7 mouse cellular contexts compared by ENCODE assay signal in the genomic region with DNA sequence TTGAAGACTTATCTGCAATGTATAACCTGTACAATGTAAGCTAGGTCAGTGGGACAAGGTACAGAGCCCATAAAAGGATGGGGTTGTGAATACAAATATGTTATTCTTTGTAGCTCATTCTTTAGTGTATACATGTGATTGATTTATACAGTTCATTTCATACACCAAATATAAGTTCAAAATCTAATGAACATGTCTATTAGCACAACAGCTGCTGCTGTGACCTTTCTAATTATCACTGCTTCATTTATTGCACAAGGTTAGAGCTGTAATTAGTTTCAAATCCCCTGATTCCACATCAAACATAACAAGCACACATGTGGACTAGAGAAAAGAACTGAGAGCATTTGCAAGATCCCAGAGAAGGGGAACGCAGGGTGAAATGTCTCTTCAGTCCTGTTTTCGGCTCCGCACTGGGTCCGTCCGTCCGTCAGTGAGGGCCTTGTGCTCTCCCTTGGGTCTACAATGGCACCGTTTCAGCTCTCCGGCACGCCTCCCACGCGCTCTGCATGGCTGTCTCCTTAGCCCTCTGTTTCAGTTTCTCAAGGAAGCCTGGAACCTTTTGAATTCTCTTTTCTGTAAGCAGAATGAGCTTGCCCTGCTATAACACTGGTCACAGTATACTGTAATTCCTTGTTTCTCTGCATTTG.
DNase-seq lines count a peak whose midpoint lies in the region; ATAC-seq lines count a peak whose summit lies in the region.

No protein-coding gene starts in this region.

- no peak overlapping the region for H3K4me2 ChIP-seq in forebrain, embryonic 16.5 days (ENCODE audit: low read length)
- H3K4me2 ChIP-seq in liver, embryonic 12.5 days = no peak overlapping the region

- no peaks in the 10 kb centered on the region for H3K36me3 ChIP-seq in forebrain, embryonic 16.5 days (ENCODE audit: control insufficient read depth, insufficient read depth)
- 0 out of 2 replicates have a peak, but pooled peaks cover 5% of the 10 kb centered on the region for H3K36me3 ChIP-seq in liver, embryonic 12.5 days

- no peak overlapping the region for H3K27ac ChIP-seq in forebrain, embryonic 16.5 days (ENCODE audit: low read length)
- H3K27ac ChIP-seq in liver, embryonic 12.5 days = no peak overlapping the region

- peak; percentile 37 for DNase-seq in ovary, postnatal 14 days (ENCODE audit: low spot score)
- DNase-seq in ovary, adult 18-20 months (ENCODE audit: low spot score) = no peak
- peak; percentile 65 for DNase-seq in kidney, postnatal 10 days
- DNase-seq in retina, embryonic 14.5 days (ENCODE audit: low spot score) = peak; percentile 30
- no peak for DNase-seq in embryo, embryonic 10.5 days (ENCODE audit: low spot score)

- 0 out of 2 replicates have a peak, but pooled peaks have one; percentile 23 for ATAC-seq in forebrain, embryonic 16.5 days
- no peak for ATAC-seq in liver, embryonic 12.5 days

- no peak overlapping the region for H3K4me3 ChIP-seq in forebrain, embryonic 16.5 days (replicated peaks; ENCODE audit: low read length)
- no peak overlapping the region for H3K4me3 ChIP-seq in liver, embryonic 12.5 days

- 53% methylated on average over 11 of the region's 11 CpGs for WGBS in forebrain, embryonic 16.5 days
- WGBS in liver, embryonic 12.5 days (ENCODE audit: insufficient replicate concordance) = 89% methylated on average over 11 of the region's 11 CpGs

- no peaks in the 10 kb centered on the region for H3K9me3 ChIP-seq in forebrain, embryonic 16.5 days (ENCODE audit: control insufficient read depth, low read length)
- no peaks in the 10 kb centered on the region for H3K9me3 ChIP-seq in liver, embryonic 12.5 days (replicated peaks)

- H3K4me1 ChIP-seq in forebrain, embryonic 16.5 days (replicated peaks; ENCODE audit: control insufficient read depth, insufficient read depth, low read length) = no peaks in the 10 kb centered on the region
- no peaks in the 10 kb centered on the region for H3K4me1 ChIP-seq in liver, embryonic 12.5 days

- H3K9ac ChIP-seq in forebrain, embryonic 16.5 days (replicated peaks; ENCODE audit: low read depth, low read length) = no peak overlapping the region
- no peak overlapping the region for H3K9ac ChIP-seq in liver, embryonic 12.5 days

- H3K27me3 ChIP-seq in forebrain, embryonic 16.5 days (replicated peaks; ENCODE audit: control insufficient read depth, insufficient read depth, low read length) = no peaks in the 10 kb centered on the region
- H3K27me3 ChIP-seq in liver, embryonic 12.5 days (replicated peaks) = no peaks in the 10 kb centered on the region

Comparison
In these comparisons a context has a peak if more than half of its experiments do, and no peak if none do; other contexts are left out.
1. DNase-seq: peak in ovary, postnatal 14 days (single experiment), kidney, postnatal 10 days (single experiment) and retina, embryonic 14.5 days (single experiment); none in ovary, adult 18-20 months (single experiment) and embryo, embryonic 10.5 days (single experiment).